Mouse (Mus musculus): Measurements from ENCODE around the gene Hk2. TPM values are rescaled to one million over a fixed set of nuclear protein-coding genes. Genes with fewer than 3 reads are reported as not detected.

Hk2 gene
- polyA plus RNA-seq, 1 experiment from 2014 or later, result 30.2 TPM

DNA sequence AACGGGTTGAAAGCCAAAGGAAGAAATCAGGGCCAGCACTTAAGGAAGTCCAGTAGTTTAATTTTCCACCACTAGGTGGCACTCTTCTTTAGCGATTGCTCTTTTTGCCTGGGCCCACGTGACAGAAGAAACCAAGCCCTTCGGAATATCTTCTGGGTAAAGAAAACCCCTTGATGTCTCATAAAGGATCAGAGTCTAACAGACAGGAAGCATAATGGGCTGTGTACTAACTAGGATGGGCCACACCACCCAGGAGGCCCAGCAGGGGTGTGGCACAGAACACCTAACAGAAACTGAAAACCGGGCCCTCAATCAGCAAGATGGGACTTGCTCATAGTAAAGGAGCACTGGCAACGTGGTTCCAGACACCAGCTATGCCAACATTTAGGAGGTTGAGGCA lies 34.0 kb downstream of the Hk2 start:
- H3K36me3 ChIP-seq, result peaks cover 36% of the 10 kb centered on the region
- no peak; the same call in 1 of the 2 replicates for ATAC-seq (replicated peaks; ENCODE audit: insufficient number of reproducible peaks, insufficient read depth, low FRiP score, low read depth)
- H3K27me3 ChIP-seq, result no peaks in the 10 kb centered on the region
- H3K4me2 ChIP-seq, result peak overlapping the region; percentile 42
- H3K27ac ChIP-seq, result peak overlapping the region; percentile 40
- 24% methylated on average over 6 of the region's 6 CpGs for WGBS
- H3K4me3 ChIP-seq, result no peak overlapping the region
- H3K4me1 ChIP-seq (replicated peaks), result peaks cover 6% of the 10 kb centered on the region
- no peaks in the 10 kb centered on the region for H3K9me3 ChIP-seq (replicated peaks)
- no peak overlapping the region for H3K9ac ChIP-seq

DNA sequence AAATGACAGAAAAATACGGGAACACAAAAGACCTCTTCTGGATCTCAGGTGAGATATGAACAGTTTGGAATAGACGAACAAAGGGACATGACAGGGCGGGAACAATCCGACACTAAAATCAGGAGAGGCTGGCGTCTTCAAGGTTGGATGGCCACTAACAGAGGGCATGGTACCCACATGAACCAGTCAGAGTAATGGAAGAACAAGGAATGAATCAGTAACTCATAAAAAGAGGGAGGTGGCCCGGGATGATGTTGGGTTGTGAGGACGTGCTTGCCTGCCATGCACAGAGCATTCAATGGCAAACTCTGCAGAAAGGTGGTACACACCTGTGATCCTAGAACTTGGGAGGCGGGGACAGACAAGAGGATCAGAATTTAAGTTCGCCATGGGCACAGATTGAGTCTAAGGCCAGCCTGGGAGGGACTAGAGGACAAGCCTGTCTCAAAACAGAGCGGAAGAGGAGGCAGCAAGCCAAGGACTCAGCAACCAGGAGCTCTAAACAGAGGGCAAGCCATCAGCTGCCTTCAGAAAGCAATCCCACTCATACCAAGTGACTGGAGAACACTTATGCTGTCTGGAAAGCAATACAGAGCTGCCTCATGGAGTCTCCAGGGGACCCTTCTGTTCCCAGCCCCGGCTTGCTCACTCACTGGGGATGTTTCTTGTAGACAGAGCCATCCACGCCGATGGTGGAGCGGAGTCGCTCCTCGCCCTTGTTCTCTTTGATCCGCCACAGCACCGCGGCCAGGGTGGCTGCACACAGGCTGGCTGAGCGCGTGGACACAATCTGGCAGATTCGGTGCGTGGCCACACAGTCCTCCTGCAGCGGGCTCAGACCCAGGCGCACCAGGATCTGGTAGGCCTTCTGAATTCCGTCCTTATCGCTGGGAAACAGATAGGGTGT lies 36.4 kb downstream of the Hk2 start:
- 81% methylated on average over 27 of the region's 27 CpGs for WGBS

DNA sequence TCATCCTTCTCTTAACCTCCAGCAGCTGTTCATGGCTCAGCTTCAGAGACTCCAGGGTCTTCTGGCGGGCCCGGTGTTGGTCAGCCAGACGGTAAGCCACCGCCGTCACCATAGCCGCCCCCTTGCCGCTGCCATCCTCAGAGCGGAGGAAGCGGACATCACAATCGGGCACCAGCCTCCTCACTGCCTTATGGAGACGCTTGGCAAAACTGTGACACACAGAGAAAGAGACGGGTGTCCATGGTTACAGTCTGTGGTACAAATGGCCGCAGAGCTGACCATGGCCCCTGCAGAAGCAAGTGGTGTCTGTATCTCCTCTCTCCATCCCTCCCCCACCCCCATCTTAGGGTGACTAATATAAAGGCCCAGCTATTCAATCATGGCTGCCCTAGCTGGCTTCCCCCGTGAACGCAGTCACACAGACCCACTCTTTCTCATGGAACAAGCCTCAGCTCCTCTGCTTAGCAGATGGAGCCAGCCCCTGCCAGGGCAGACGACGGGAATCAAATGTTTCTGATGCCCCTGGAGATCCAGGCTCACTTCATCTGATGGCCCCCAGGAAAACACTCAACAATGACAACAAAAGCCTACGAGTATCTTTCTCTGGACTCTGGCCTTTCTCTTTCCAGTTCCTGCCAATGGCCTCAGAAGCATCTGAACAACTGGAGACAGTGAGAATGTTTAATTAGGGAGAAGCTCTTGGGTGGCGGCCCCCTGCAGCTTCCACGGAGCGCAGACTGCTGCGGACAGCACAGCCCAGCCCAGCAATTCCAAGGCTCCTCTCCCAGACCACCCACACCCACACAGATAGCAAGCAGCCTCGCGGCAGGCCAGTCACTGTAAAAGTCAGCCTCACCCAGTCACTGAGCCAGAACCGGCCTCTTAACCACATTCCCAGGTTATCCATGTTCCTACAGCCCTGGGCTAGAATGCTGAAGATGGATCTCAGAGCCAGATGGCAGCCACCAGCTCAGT lies 37.3 kb downstream of the Hk2 start:
- Histone ChIP-seq H3K4me3 (no peak overlapping the region), H3K9ac (no peak overlapping the region), H3K4me1 (replicated peaks) (peaks cover 6% of the 10 kb centered on the region), H3K27ac (no peak overlapping the region), H3K9me3 (replicated peaks) (no peaks in the 10 kb centered on the region), H3K27me3 (no peaks in the 10 kb centered on the region), H3K36me3 (peaks cover 38% of the 10 kb centered on the region), H3K4me2 (no peak overlapping the region)
- 80% methylated on average over 25 of the region's 25 CpGs for WGBS
- no peak for ATAC-seq (replicated peaks; ENCODE audit: insufficient number of reproducible peaks, insufficient read depth, low FRiP score, low read depth)

More for the DNA sequence above, 36.4 kb downstream of the Hk2 start:
- peaks cover 42% of the 10 kb centered on the region for H3K36me3 ChIP-seq
- no peak overlapping the region for H3K27ac ChIP-seq
- H3K4me3 ChIP-seq, result no peak overlapping the region
- no peak for ATAC-seq (replicated peaks; ENCODE audit: insufficient number of reproducible peaks, insufficient read depth, low FRiP score, low read depth)
- no peaks in the 10 kb centered on the region for H3K27me3 ChIP-seq
- H3K4me1 ChIP-seq (replicated peaks), result peaks cover 6% of the 10 kb centered on the region
- no peak overlapping the region for H3K4me2 ChIP-seq
- no peaks in the 10 kb centered on the region for H3K9me3 ChIP-seq (replicated peaks)
- H3K9ac ChIP-seq, result no peak overlapping the region

GRCm38 (mm10) chr6:82735347-82735746 lies 38.9 kb downstream of the Hk2 start:
- H3K36me3 ChIP-seq, result peaks cover 48% of the 10 kb centered on the region
- WGBS, result 83% methylated on average over 7 of the region's 7 CpGs

DNA sequence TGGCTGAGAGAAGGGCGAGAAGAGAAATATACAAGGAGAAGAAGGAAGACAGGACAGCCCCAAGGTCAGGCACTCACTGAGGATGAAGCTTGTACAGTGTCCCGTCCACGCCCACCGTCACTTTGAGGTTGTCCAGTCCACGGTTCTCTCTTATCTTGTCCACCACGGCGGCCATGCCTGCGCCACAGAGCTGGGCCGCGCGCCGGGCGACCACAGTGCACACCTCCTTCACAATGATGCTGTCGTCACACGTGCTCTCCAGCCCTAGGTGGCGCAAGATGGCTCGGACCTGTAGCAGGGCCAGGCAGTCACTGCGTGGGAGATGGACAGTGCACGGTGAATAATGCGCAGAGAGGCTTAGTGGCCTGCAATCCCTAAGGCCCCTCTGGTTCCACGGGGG lies 45.6 kb downstream of the Hk2 start:
- 64% methylated on average over 21 of the region's 21 CpGs for WGBS

More at GRCm38 (mm10) chr6:82735347-82735746, 38.9 kb downstream of the Hk2 start:
- Histone ChIP-seq H3K4me3 (no peak overlapping the region), H3K4me1 (replicated peaks) (peaks cover 1% of the 10 kb centered on the region), H3K9ac (no peak overlapping the region), H3K9me3 (replicated peaks) (no peaks in the 10 kb centered on the region), H3K27ac (no peak overlapping the region), H3K27me3 (no peaks in the 10 kb centered on the region), H3K4me2 (no peak overlapping the region)
- no peak for ATAC-seq (replicated peaks; ENCODE audit: insufficient number of reproducible peaks, insufficient read depth, low FRiP score, low read depth)

GRCm38 (mm10) chr6:82727206-82727605 lies 47.0 kb downstream of the Hk2 start:
- Histone ChIP-seq H3K4me1 (replicated peaks) (peaks cover 24% of the 10 kb centered on the region), H3K27me3 (no peaks in the 10 kb centered on the region), H3K4me3 (no peak overlapping the region), H3K27ac (no peak overlapping the region), H3K36me3 (peaks cover 58% of the 10 kb centered on the region), H3K9me3 (replicated peaks) (no peaks in the 10 kb centered on the region), H3K9ac (no peak overlapping the region), H3K4me2 (no peak overlapping the region)
- WGBS, result 90% methylated on average over 13 of the region's 13 CpGs
- ATAC-seq (replicated peaks; ENCODE audit: insufficient number of reproducible peaks, insufficient read depth, low FRiP score, low read depth), result no peak

More for the DNA sequence above, 45.6 kb downstream of the Hk2 start:
- Histone ChIP-seq H3K9ac (no peak overlapping the region), H3K4me2 (no peak overlapping the region), H3K27ac (no peak overlapping the region), H3K36me3 (peaks cover 64% of the 10 kb centered on the region), H3K4me3 (no peak overlapping the region), H3K9me3 (replicated peaks) (no peaks in the 10 kb centered on the region), H3K4me1 (replicated peaks) (peaks cover 14% of the 10 kb centered on the region), H3K27me3 (no peaks in the 10 kb centered on the region)
- ATAC-seq (replicated peaks; ENCODE audit: insufficient number of reproducible peaks, insufficient read depth, low FRiP score, low read depth), result no peak

DNA sequence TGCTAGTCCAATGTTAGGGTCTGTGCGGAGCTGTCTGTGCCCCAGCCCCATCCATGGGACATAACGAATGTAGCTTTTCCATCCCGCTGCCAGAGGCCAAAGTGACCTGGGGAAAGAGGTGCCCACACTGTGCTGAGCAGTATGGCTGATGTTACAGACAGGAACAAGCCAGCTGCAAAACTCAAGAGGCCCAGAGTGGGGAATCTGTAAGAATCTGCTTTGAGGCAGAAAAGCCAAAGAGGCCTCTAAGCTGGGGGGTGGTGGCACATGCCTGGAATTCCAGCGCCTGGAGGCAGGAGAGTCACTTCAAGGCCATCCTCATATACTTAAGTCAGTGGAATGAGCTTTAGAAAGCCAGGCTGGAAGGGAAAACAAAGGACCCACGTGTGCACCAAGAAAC lies 50.9 kb downstream of the Hk2 start:
- Histone ChIP-seq H3K4me1 (replicated peaks) (peaks cover 17% of the 10 kb centered on the region), H3K36me3 (peaks cover 33% of the 10 kb centered on the region), H3K9ac (no peak overlapping the region), H3K4me2 (no peak overlapping the region; the same call in 1 of the 2 replicates), H3K9me3 (replicated peaks) (no peaks in the 10 kb centered on the region), H3K27ac (peak overlapping the region; percentile 70), H3K27me3 (no peaks in the 10 kb centered on the region), H3K4me3 (no peak overlapping the region)
- WGBS, result 29% methylated on average over 5 of the region's 5 CpGs
- ATAC-seq (replicated peaks; ENCODE audit: insufficient number of reproducible peaks, insufficient read depth, low FRiP score, low read depth), result peak; percentile 29; the same call in 1 of the 2 replicates

DNA sequence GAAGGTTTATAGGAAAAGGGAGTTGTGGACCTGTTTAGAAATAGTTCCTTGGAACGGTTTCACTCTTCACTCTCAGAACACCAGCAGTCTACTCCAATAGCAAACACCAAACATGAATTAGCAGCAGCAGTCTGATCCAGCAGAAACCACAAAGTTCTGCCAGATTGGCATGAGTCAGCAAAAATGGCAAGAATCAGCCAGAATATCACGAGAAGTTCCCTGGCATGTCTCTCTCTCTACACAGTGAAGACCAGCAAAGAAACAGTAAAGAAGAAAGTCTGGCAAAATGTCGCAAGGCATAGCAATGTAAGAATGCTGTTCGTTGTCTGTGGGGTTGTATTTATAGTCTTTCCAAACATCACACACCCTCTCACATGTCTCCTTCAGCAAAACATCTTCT lies 58.1 kb downstream of the Hk2 start:
- no peaks in the 10 kb centered on the region for H3K27me3 ChIP-seq
- H3K9me3 ChIP-seq (replicated peaks), result no peaks in the 10 kb centered on the region
- 70% methylated on average over 4 of the region's 4 CpGs for WGBS
- H3K27ac ChIP-seq, result no peak overlapping the region
- no peak overlapping the region for H3K9ac ChIP-seq
- ATAC-seq (replicated peaks; ENCODE audit: insufficient number of reproducible peaks, insufficient read depth, low FRiP score, low read depth), result no peak
- no peak overlapping the region for H3K4me2 ChIP-seq
- 0 out of 2 replicates have a peak, but pooled peaks cover 2% of the 10 kb centered on the region for H3K4me1 ChIP-seq (replicated peaks)
- no peak overlapping the region for H3K4me3 ChIP-seq
- no peaks in the 10 kb centered on the region for H3K36me3 ChIP-seq

GRCm38 (mm10) chr6:82715653-82716052 lies 58.6 kb downstream of the Hk2 start:
- ATAC-seq (replicated peaks; ENCODE audit: insufficient number of reproducible peaks, insufficient read depth, low FRiP score, low read depth), result no peak
- Histone ChIP-seq H3K9me3 (replicated peaks) (no peaks in the 10 kb centered on the region), H3K27ac (no peak overlapping the region), H3K4me1 (replicated peaks) (no peaks in the 10 kb centered on the region), H3K4me3 (no peak overlapping the region), H3K9ac (no peak overlapping the region), H3K4me2 (no peak overlapping the region), H3K36me3 (no peaks in the 10 kb centered on the region), H3K27me3 (no peaks in the 10 kb centered on the region)
- WGBS, result 79% methylated on average over 3 of the region's 3 CpGs

DNA sequence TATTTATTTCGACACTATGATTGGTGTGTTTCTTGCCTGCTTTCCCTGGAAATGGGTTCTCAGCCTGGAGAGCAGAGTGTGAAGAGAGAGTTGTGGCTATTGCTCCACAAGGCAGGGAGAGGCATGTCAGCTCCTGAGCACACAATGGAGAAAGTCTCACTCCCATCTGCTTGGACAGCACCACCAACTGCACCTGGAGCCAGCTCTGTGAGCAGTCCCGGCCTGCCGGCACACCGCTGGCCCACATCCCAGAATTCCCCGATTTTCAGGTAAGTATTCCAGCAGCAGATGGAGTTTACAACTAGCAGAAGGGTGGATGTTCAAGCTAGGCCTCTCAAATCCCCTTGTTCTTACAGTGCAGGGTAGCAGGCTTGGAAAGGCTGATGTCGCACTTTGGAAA lies 59.0 kb downstream of the Hk2 start:
- H3K4me2 ChIP-seq, result no peak overlapping the region
- no peak for ATAC-seq (replicated peaks; ENCODE audit: insufficient number of reproducible peaks, insufficient read depth, low FRiP score, low read depth)
- no peak overlapping the region for H3K27ac ChIP-seq

GRCm38 (mm10) chr6:82714841-82715240 lies 59.4 kb downstream of the Hk2 start:
- 81% methylated on average over 5 of the region's 5 CpGs for WGBS
- ATAC-seq (replicated peaks; ENCODE audit: insufficient number of reproducible peaks, insufficient read depth, low FRiP score, low read depth), result no peak
- H3K4me1 ChIP-seq (replicated peaks), result no peaks in the 10 kb centered on the region
- no peak overlapping the region for H3K27ac ChIP-seq
- H3K27me3 ChIP-seq, result no peaks in the 10 kb centered on the region
- no peaks in the 10 kb centered on the region for H3K9me3 ChIP-seq (replicated peaks)
- no peaks in the 10 kb centered on the region for H3K36me3 ChIP-seq
- H3K9ac ChIP-seq, result no peak overlapping the region
- no peak overlapping the region for H3K4me3 ChIP-seq
- no peak overlapping the region for H3K4me2 ChIP-seq

More for the DNA sequence above, 59.0 kb downstream of the Hk2 start:
- H3K27me3 ChIP-seq, result no peaks in the 10 kb centered on the region
- no peaks in the 10 kb centered on the region for H3K36me3 ChIP-seq
- H3K9ac ChIP-seq, result no peak overlapping the region
- 82% methylated on average over 6 of the region's 6 CpGs for WGBS
- no peak overlapping the region for H3K4me3 ChIP-seq
- H3K9me3 ChIP-seq (replicated peaks), result no peaks in the 10 kb centered on the region
- no peaks in the 10 kb centered on the region for H3K4me1 ChIP-seq (replicated peaks)

All from heart, embryonic 15.5 days (tissue).